Mouse (Mus musculus): ENCODE results near the gene Trmt112.

Trmt112 gene

DNA sequence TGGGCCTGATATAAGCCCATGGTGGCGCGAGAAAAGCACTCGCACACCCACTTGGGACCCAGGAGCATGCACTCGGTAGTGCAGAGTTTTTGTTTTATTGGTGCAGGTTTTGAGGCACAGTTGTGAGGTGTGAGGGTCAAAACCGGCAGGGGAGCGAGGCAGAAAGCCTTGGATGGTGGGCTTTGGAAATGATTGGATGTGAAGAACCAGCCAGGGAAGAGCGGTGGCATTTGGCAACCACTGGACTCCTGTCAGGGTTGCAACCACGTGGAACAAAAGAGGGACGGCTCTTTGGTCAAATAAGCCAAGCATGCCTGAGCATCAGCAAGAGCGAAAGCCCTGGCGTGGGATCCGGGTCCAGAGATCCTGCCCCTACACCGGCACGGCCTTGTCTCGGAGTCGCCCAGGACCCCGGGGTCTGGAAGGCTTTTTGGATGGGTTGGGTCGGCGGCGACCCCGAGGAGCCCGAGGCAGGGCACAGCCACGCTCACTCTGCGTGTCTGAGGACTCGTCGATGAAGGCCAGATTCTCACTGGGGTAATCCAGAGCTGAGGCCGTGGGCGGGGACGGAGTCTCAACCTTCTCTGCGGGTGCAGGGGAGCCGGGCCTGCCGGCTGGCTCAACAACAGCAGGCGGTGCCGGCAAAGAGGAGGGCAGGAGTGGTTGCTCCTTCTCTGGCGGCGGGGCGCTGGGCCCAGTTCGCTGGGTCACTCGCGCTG lies 16.3 kb downstream of the Trmt112 start:
- DNase-seq (ENCODE audit: low spot score in 2 of 2) = no peak

DNA sequence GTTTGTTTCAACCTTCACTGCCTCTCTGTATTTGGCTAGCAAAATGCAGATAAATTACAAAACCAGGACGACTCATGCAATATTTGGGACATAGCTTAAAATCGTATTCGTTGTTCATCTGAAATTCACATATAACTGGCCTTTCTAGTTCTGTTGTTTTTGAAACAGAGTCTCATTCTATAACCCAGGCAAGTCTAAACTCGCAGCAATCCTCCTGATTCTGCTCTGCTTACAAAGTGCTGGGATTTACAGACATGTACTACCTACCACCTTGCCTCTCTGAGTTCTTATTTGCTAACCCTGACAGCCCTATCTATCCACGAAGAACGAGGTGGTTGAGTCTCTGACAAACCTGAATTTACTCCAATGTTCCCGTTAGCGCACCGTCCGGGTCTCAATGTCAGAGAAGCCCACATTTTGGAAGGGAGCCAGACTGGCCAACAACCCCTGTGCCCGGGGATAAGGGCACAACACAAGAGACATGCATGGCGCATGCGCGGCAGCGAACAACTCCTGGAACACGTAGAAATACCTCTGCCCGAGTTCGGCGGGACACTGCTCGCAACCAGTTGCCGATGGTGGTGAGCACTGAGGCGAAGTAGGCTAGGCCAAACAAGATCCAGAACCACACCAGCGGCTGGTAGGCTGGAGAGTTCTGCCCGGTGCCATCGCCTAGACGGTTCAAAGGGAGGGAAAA lies 17.2 kb downstream of the Trmt112 start:
- DNase-seq (ENCODE audit: low spot score in 2 of 2) = no peak

DNA sequence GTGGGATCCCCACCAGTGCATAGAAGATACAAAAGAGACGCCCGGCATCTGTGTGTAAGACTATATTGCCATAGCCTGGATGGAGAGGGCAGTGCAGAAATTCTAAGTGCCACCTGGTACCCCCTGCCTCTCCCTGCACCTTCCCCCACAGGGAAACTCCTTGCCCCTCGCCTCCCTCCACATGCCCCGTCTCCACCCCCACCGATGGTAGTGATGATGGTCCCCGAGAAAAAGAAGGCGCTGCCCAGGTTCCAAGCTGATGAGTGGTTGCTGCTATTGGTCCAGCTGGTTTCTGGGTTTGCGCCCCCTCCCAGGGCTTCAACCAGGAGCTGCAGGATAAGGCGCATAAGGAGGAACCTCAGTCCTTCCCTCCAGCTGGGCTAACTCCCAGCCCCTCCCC lies 18.6 kb downstream of the Trmt112 start:
- DNase-seq (ENCODE audit: low spot score in 2 of 2) = no peak

GRCm38 (mm10) chr19:6931002-6931401 lies 21.5 kb downstream of the Trmt112 start:
- DNase-seq (ENCODE audit: low spot score in 2 of 2) = no peak

DNA sequence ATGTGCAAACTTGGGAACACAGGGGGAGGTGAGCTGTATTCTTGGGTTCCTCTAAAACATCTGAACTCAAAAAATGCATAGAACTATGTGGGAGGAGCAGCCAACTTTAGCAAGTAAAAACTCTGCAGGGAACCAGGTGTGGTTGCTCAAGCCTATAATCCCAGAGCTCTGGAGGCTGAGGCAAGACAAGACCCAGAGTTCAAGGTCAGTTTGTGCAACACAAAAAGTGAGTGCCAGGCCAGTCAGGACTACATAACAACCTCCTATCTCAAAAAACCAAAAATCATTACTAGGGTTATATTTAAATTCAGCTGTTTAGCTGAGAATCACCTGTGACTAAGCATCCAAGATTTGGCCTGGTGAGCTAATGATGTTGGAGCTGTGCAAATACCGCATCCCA lies 22.5 kb downstream of the Trmt112 start:
- no peak for DNase-seq (ENCODE audit: low spot score in 2 of 2)

- DNase-seq (ENCODE audit: low spot score in 2 of 2) = no peak
Measured at GRCm38 (mm10) chr19:6933102-6933435, 23.6 kb downstream of the Trmt112 start.

- peak; percentile 71 to 72 for DNase-seq (ENCODE audit: low spot score in 2 of 2)
Measured at GRCm38 (mm10) chr19:6933436-6934194, 24.1 kb downstream of the Trmt112 start.

DNA sequence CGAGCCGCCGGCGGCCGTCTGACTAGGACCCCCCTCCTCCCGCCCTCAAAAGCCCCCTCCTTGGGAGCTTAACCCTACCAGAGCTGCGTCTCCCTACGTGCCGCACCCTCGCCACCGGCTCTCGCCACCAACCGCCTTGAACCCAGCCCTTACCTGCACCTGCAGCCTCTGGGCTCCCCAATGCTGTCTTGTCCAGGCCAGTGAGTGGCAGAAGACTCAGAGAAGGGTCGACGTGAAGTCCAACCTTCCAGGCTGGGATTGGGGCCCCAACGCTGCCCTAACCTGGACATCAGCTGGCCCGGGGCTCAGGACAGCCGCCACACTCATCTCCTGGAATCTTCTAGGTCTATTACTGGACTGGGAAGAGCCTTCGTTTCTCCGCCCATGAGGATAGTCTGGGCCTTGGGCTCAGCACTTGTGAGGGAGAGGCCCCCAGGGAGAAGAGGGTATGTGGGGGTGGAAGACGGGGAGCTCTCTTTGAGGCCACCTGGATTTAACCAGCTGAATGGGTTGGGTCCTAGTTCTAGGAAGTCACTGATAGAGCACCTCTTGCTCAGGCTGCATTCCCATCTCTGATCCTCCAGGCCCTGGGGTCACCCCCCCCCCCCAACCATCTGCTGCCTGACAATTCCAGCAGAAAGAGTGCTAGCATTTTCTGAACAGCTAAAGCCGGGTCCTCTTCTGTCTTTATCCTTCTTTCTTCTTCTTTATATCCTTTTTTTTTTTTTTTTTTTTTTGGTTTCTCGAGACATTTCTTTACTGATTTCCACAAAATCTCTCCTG lies 24.9 kb downstream of the Trmt112 start, which contains the start of gene Kcnk4:
Gene Kcnk4, minus strand, starts transcription at position 321 of the 783 bp plus-strand sequence.
- DNase-seq (ENCODE audit: low spot score in 2 of 2) = no peak

DNA sequence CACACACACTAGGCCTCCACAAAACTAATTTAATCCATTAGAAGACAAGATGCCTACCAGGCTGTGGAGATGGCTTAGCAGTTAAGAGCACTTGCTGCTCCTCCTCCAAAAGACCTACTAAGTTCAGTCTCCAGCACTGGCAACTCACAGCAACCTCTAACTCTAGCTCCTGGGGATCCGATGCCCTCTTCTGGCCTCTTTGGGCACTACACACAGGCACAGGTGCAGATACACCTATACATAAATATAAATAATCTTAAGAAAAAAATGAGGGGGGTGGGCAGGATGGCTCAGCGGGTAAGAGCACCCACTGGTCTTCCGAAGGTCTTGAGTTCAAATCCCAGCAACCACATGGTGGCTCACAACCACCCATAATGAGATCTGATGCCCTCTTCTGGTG lies 26.8 kb downstream of the Trmt112 start:
- no peak for DNase-seq (ENCODE audit: low spot score in 2 of 2)

GRCm38 (mm10) chr19:6937541-6938465 lies 28.3 kb downstream of the Trmt112 start:
- no peak for DNase-seq (ENCODE audit: low spot score in 2 of 2)

DNA sequence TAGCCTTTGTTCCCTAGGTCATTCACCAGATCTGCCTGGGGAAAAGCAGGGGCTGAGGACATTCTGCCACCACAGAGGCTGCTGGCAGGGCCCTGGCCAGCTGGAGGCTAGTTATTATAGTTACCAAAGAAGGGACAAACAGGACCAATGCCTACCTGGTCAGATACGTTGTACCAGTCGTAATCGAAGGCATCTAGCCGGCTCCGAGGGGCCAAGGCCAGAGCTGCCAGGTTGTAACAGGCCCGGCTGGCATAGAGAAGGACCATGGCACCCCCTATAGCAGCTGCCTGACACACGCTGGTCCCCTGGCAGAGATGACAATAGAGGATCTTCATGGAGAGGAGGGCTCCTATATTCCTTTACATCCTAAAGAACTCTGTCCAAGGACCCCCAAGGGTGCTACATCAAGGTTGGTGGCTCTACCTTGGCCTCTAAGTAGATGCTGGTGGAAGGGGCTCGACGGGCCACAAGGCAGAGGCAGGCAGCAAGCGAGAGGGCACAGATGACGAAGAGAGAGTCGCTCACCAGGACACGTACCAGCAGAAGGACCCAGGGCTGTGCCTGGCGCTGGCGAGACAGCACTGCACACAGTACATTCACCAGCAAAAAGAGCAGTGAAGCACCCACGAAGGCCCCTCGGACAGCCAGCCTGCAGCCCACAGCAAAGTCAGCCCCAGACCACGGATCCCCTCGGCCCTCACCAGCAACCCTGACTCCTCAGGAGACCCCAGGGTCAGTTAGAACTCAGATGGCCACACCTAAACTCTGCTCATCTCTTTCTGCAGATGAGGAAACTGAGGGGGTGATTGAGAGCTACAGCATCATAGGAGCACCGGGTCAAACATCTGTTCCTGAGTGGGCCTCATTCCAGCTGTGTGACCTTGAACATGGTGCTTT lies 29.9 kb downstream of the Trmt112 start:
- no peak for DNase-seq (ENCODE audit: low spot score in 2 of 2)

GRCm38 (mm10) chr19:6940396-6941351 lies 31.2 kb downstream of the Trmt112 start:
- no peak for DNase-seq (ENCODE audit: low spot score in 2 of 2)

DNA sequence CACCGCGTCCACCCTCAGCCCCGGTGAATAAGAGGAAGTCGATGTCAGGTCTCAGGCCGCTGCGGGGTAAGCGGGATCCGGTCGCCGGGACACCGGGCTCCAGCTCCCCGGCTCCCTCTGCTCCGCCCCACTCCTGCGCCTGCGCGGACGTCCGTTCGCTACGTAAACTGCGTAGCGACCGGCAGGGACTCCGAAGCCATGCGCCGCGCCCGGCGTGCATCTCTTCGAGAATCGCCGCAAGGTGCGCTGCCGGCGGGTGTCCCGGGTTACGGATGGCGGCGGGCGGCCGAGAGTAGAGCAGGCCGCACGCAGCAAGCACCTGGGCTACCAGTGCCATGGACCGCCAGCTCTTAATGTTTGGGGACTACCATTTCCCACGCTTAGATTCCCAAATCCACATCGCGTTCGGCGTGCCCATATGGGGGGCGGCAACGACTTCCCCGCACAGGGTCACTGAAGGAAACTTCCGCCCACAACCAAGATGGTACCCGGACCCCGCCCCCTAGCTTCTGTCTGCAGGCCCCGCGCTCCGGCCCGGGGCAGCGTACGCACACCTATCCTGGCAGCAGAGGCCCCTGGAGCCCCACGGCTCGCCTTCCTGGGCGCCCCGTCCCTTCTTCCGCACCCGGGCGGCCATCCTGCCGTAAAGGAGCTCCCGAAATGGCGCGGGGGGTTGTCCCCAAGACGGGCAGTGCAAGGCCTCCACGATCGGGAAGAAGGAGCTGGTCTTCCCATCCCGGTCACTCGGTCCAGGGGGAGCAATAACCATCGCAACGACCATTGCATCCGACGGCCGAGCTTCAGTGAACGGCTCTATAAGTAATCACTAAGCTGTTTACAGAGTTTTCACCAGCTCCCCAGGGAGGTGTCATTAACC lies 32.1 kb downstream of the Trmt112 start, which contains the start of gene Bad:
Gene Bad, plus strand, starts transcription at position 490 of the 877 bp plus-strand sequence.
- DNase-seq (ENCODE audit: low spot score in 2 of 2) = peak; percentile 94

DNA sequence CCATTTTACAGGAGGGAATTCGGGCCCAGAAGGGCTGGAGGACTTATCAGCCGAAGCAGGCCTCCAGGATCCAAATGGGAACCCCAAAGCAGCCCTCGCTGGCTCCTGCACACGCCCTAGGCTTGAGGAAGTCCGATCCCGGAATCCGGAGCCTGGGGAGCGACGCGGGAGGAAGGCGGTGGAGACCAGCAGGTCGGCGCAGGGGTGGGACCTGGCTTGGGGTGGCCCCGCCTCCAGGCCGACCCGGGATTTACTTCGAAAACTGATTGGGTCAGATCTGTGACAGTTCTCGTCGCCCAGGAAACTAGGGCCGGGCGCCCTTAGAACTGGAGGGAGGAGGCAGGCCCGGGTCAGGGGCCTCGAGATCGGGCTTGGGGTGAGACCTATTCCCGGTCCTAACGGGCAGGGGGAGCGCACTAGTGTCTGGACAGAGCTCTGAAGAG lies 32.8 kb downstream of the Trmt112 start, which contains the start of gene Gpr137:
Gene Gpr137, minus strand, starts transcription at position 232 of the 443 bp plus-strand sequence.
- peak; percentile 90 to 95 for DNase-seq (ENCODE audit: low spot score in 2 of 2)

- no peak for DNase-seq (ENCODE audit: low spot score in 2 of 2)
Measured at GRCm38 (mm10) chr19:6942764-6943163, 33.3 kb downstream of the Trmt112 start.

GRCm38 (mm10) chr19:6943709-6944108 lies 34.2 kb downstream of the Trmt112 start:
- no peak for DNase-seq (ENCODE audit: low spot score in 2 of 2)

DNA sequence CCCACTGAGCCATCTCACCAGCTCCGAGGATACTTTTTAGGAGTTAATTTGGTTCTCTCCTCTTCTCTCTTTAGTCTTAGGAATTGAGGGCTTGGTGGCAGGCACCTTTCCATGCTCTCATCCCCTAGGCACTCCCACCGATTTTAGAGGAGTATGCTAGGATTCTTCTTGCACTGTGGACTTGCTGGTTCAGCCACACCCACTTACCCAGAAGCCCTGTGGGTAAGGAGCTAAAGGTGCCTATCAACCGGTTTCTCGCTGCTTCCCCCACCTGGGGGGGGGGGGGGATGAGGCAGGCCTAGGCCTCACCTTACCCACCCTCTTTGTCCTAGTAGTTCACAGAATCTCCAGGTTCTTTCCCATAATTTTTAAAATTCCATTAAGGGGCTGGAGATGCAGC lies 38.2 kb downstream of the Trmt112 start:
- no peak for DNase-seq (ENCODE audit: low spot score in 2 of 2)
